Mouse (Mus musculus) heart, postnatal 0 days (tissue): Measurements from ENCODE around the gene Trex1.

ENCODE experiments used
- CTCF ChIP-seq: IDR thresholded peaks from 2 replicates; pipeline ENCODE4 v1.5.1; 2016; ENCODE audit warnings: antibody characterized with exemption, control low read depth, low read depth
- EP300 ChIP-seq: IDR thresholded peaks from 2 replicates; pipeline ENCODE4 v1.6.1; 2016; ENCODE audit warnings: antibody characterized with exemption, low read depth

DNA sequence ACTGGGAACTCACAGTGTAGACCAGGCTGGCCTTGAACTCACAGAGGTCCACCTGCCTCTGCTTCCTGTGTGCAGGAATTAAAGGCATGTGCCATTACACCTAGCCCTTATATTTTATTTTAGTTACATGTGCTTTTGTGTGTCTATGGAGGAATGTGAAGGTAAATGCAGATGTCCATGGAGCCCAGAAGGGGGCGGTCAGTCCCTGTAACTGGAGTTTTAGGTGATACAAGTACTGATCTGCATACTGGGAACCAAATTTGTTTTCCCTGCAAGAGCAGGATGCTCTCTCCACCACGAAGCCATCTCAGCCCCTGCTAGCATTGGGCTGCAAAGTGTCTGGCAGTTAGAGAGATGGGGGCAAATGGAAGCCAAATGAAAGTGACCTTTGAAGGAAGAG lies 25.4 kb upstream of the Trex1 start:
- peak; percentile 62 for TF ChIP-seq CTCF
- no peak for TF ChIP-seq EP300
